Mouse (Mus musculus) T-cell, adult 2 months (primary cell): Measurements from ENCODE around the gene Scamp1.

ENCODE experiments used
- DNase-seq: peaks from one replicate; pipeline ENCODE4 v3.0.0; 2022; ENCODE audit warnings: low spot score

Scamp1 gene

GRCm38 (mm10) chr13:94271284-94271683 lies 14.4 kb downstream of the Scamp1 start:
- DNase-seq, result no peak

- no peak for DNase-seq
These were observed 17.5 kb downstream of the Scamp1 start for GRCm38 (mm10) chr13:94268201-94268600.

GRCm38 (mm10) chr13:94267190-94267589 lies 18.5 kb downstream of the Scamp1 start:
- no peak for DNase-seq

GRCm38 (mm10) chr13:94266530-94266929 lies 19.1 kb downstream of the Scamp1 start:
- no peak for DNase-seq

DNA sequence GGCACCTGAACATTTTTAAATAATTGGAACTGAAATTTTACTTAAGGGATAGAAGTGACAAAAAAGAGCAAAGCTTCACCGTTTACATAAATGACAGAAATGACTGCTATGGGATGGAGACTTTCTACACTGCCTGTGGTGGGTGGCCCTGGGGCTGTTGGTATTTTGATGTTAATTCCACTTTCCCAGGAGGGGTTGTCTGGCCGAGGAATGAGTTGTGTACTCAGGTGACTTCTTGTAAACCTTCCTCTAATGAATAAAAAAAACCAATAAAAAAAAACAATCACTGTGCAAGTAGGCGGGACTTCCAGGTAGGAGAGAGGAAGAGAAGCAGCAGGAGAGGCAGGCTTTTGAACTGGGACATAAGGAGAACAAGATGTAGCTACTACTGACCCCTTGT lies 20.4 kb downstream of the Scamp1 start:
- DNase-seq, result no peak

DNA sequence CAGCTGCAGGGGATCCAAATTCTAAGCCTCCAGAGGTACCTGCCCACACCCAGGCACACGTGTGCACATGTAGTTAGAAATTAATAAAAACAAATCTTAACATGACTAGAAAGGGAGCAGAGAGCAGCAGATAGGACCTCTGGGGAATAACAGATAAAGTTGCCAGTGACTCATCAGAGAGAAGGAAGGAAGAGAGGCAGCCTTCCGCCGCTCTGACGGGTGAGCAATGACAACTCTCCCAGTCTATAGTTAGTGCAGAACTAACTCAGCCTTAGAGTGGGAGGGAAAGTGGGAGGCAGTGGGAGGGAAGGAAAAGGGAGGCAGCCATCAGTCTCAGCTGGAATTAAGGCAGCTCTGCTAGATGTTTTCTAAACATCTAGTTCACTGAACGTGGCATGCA lies 21.7 kb downstream of the Scamp1 start:
- no peak for DNase-seq

DNA sequence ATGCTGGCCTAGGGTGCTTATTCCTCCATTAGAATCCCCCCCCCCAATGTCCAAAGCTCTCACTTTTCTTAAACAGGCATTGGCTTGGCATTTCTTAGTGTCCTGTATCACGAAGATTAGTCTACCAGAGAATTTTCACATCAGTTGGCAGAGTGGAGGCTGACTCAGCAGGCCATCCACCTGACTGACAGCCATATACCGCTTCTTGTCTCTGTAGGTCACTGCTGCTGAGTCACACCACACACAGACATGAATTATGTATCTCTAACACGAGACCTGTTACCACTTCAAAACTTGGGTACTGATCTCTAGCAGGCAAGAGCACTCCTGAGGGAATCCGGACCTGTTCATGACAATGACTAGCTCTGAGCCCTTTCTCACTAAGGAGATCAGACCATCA lies 23.1 kb downstream of the Scamp1 start:
- no peak for DNase-seq

GRCm38 (mm10) chr13:94261624-94262023 lies 24.0 kb downstream of the Scamp1 start:
- DNase-seq, result no peak

GRCm38 (mm10) chr13:94260961-94261360 lies 24.7 kb downstream of the Scamp1 start:
- DNase-seq, result no peak

DNA sequence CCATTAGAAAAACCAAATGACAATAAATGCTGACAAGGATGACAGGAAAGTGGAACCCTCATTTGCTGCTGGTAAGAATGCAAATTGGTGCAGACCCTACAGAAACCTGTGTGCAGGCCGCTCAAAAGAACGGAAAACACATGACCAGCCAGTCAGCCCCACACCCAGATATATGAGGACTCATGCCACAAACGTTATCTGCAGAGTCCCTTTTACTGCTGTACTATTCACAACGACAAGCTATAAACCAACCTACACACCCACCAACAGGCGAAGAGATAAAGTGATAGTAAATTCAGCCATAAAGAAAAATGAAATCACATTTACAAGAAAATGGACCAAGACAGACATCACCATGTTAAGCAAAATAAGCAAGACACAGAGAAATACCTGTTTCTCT lies 26.4 kb downstream of the Scamp1 start:
- no peak for DNase-seq

DNA sequence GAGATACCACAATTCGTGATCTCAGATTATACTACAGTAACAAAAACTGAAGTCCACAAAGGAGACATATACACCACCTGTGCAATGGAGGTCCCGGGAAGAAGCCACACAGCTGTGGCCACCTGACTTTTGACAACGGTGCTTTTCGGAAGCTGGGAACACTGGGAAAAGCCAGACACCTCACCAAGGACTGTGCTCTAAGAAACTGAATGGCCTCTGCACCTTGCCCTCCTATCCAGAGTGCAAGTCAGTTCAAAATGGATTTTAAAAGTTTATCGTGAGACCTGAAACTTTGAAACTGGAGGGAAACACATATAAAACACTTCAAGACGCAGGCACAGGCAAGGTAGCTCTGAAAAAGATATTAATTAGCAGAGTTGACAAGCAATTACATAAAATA lies 27.1 kb downstream of the Scamp1 start:
- no peak for DNase-seq

GRCm38 (mm10) chr13:94257711-94258110 lies 27.9 kb downstream of the Scamp1 start:
- DNase-seq, result no peak

- no peak for DNase-seq
These were observed 30.5 kb downstream of the Scamp1 start for GRCm38 (mm10) chr13:94255176-94255575.

DNA sequence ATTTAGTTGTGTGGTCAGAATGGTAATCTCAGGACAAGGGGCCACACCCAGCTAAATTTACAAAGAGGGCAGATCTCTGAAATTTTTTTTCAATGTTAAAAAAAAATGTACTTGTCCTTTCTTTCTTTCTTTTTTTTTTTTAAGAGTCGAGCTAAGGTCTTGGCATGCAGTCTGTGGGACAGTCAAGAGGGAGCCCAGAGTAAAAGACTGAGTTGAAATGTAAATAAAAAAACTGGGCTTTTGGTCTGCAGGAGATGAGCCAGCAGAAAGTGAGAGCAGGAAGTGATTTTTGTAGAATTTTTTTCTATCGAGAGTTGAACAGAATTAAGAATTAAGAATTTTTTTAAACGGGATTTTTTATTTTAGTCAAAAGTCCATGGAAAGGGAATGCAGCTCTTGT lies 31.4 kb downstream of the Scamp1 start:
- DNase-seq, result no peak

GRCm38 (mm10) chr13:94253052-94253451 lies 32.6 kb downstream of the Scamp1 start:
- no peak for DNase-seq

- DNase-seq, result no peak
These were observed 34.9 kb downstream of the Scamp1 start for GRCm38 (mm10) chr13:94250761-94251160.

DNA sequence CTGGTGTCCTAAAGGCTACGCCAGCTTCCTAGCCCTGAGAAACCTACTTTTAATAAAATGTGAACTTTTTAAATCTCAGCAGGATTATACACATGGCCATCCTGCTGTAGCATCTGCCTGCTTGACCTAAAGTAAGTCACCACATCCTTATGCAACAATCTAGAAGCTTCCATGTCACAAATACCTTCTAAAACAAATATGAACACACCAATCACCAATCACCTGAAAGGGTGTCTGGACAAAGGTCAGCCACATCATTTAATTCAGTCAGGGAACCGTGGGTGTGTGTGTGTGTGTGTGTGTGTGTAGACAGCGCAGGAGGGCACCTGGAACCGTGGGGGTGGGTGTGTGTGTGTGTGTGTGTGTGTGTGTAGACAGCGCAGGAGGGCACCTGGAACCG lies 35.5 kb downstream of the Scamp1 start:
- no peak for DNase-seq

DNA sequence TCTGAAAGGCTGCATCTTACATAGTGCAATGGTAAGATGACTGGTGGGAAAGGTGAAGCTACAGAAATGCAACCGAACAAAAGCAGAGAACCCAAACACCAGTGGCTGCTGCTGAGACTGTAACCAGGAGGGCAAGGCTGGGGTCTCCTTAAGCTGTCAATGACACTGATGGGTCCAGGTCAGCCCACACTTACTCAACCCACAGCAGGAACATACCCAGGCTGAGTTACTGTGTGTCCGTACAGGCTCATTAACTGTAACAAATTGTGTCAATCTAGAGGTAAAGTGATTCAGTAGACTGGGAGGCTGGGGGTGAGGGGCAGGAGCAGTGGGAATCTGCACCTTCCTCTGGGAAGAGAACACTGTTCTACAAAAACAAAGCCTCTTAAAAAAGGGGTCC lies 42.8 kb downstream of the Scamp1 start:
- no peak for DNase-seq

- DNase-seq, result no peak
These were observed 43.6 kb downstream of the Scamp1 start for GRCm38 (mm10) chr13:94241892-94242524.

DNA sequence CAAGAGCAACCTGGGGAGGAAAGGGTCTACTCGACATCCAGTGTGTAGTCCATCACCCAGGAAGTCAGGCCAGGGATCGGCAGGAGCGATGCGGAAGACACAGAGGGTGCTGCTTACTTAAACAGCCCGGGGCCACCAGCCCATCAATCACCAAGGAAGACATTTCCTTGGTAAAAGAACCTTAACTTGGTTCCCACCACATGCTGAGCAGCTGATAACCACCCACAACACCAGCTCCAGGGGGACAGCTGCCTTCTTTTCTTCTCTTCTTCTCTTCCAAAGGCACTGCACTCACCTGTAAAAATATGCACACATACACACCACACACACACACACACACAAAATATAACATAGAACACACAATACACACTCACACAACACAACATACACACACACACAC lies 44.8 kb downstream of the Scamp1 start:
- no peak for DNase-seq

DNA sequence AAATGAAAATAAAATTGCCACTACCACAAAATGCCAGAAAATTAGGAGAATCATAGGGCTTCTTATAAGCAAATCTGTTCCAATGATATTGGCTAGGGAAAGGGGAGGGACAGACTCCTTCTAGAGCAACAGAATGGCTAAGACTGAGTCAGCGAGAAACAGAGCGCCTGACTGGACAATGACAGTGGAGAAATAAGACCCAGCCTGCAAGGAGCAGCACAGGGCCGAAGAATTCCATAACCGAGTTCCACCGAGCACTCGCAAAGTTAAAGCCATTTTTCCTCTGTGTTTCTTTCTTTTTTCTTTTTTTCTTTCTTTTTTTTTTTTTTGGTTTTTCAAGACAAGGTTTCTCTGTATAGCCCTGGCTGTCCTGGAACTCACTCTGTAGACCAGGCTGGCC lies 45.5 kb downstream of the Scamp1 start:
- no peak for DNase-seq

- DNase-seq, result no peak
These were observed 46.2 kb downstream of the Scamp1 start for GRCm38 (mm10) chr13:94239488-94239887.

DNA sequence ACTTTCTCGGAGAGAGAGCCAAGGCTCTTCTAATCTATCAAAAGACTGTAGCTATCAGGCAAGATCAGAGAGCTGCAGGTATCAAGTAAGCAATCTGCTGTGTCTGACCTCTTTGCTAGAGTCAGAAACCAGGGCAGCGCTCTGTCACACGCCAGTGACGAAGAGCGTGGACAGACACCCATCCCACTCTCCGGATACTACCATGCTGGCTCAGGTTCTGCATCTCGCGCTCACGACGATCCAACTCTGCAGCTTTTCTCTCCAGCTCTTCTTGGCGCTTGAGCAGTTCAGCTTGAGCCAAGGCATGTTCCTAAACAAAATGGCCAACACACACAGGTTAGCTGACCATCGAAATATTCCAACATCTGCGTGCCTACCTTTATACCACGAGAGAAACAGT lies 53.8 kb downstream of the Scamp1 start:
- no peak for DNase-seq
